Mouse (Mus musculus): ENCODE data around the gene Ngef.

DNA sequence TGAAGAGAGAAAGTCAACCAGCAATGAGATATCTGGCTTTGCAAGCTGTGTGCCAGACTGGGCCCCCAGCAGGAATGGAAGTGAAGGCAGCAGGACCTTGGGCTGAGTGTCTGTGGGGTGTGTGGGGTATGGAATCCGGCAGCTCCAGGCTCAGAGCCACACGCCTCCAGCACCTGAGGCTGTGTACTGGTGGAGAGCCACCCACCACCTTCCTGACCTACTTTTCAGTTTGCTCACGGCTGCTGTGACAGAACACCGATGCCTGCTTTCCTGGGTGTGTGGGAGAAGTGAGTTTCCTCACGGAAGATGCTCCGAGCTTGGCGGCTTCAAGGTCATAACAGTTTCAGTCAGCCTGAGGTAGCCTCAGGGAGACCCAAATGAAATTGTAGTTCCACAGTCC lies 15.5 kb upstream of the Ngef start:
- TF ChIP-seq MAFK (IDR thresholded peaks at IDR 0.05; ENCODE audit: insufficient read depth, low read depth, low read length) (no peak), CHD2 (IDR thresholded peaks at IDR 0.05; ENCODE audit: low read depth, low read length) (no peak), ZNF384 (IDR thresholded peaks at IDR 0.05; ENCODE audit: low read depth, low read length) (no peak), ZC3H11A (IDR thresholded peaks at IDR 0.05; ENCODE audit: borderline replicate concordance, low read depth, low read length) (no peak), HCFC1 (IDR thresholded peaks at IDR 0.05; ENCODE audit: borderline replicate concordance, insufficient read depth, low read length) (no peak)
